Mouse (Mus musculus) cerebellum, adult 2 months (tissue): ENCODE measurements around the gene Rbms3. TPM values are rescaled to one million over a fixed set of nuclear protein-coding genes. Genes with fewer than 3 reads are reported as not detected.

Experiments used
- DNase-seq, 2 experiments: peaks; one replicate each; pipeline ENCODE4 v3.0.0; 2021
- H3K27ac ChIP-seq: fragments of 200-500 bp; 2 replicates; pipeline ENCODE4 v1.5.1; 2012; ENCODE audit warnings: low read length, control low read depth, inconsistent platforms; ENCODE audit not compliant: insufficient read depth
- H3K27me3 ChIP-seq: fragments of 200-500 bp; 2 replicates; pipeline ENCODE4 v1.6.1; 2012; ENCODE audit warnings: inconsistent platforms, mild to moderate bottlenecking, low read length, moderate library complexity; ENCODE audit not compliant: control insufficient read depth, insufficient read depth
- H3K4me1 ChIP-seq: fragments of 200-500 bp; 2 replicates; pipeline ENCODE4 v1.6.1; 2011; ENCODE audit warnings: low read length; ENCODE audit not compliant: control insufficient read depth, insufficient read depth
- H3K4me3 ChIP-seq: fragments of 200-500 bp; replicated peaks from 2 replicates; pipeline ENCODE3; 2011; ENCODE audit warnings: mild to moderate bottlenecking, low read depth, low read length, control low read depth; ENCODE audit not compliant: insufficient read depth
- CTCF ChIP-seq: fragments of 200-500 bp; IDR thresholded peaks from 2 replicates; pipeline ENCODE4 v1.5.1; 2011; ENCODE audit warnings: low read depth, mild to moderate bottlenecking, control low read depth, low read length, moderate library complexity, borderline replicate concordance; ENCODE audit not compliant: insufficient read depth
- POLR2A ChIP-seq: fragments of 200-500 bp; IDR thresholded peaks from 2 replicates; pipeline ENCODE4 v1.6.1; 2011; ENCODE audit warnings: low read length, control low read depth, borderline replicate concordance; ENCODE audit not compliant: insufficient read depth
- WGBS: fragments of 180-500 bp; shearing (Covaris S2); methylation state at CpG from one replicate; pipeline ENCODE4 v1.1.7; 2018; 5-methylcytosine and 5-hydroxymethylcytosine counted together
- polyA plus RNA-seq: library from polyadenylated mRNA; depleted of rRNA; stranded (reverse); fragments of >200 nt; gene quantifications from 2 replicates; pipeline ENCODE4 v1.2.3, GENCODE M21; 2012

Gene Rbms3
- polyA plus RNA-seq, 1 experiment, result 13.3 TPM

- Histone ChIP-seq H3K27me3 (no peaks in the 10 kb centered on the region), H3K4me1 (no peaks in the 10 kb centered on the region), H3K27ac (no peak overlapping the region), H3K4me3 (no peak overlapping the region)
- DNase-seq, result no peak
- no peak for TF ChIP-seq POLR2A
- TF ChIP-seq CTCF, result no peak
- 36% methylated on average over 16 of the region's 16 CpGs for WGBS
Measured at GRCm38 (mm10) chr9:116807166-116808081, 822.3 kb downstream of the Rbms3 start.

GRCm38 (mm10) chr9:116803292-116803731, 826.4 kb downstream of the Rbms3 start:
- DNase-seq, result no peak
- H3K27ac ChIP-seq, result no peak overlapping the region
- TF ChIP-seq POLR2A, result no peak
- no peak for TF ChIP-seq CTCF
- no peak overlapping the region for H3K4me3 ChIP-seq
- no peaks in the 10 kb centered on the region for H3K4me1 ChIP-seq
- H3K27me3 ChIP-seq, result no peaks in the 10 kb centered on the region
- 46% methylated on average over 3 of the region's 3 CpGs for WGBS

GRCm38 (mm10) chr9:116802602-116803001, 827.1 kb downstream of the Rbms3 start:
- Histone ChIP-seq H3K27me3 (no peaks in the 10 kb centered on the region), H3K4me3 (no peak overlapping the region), H3K4me1 (no peaks in the 10 kb centered on the region), H3K27ac (no peak overlapping the region)
- WGBS, result 67% methylated on average over 7 of the region's 7 CpGs
- TF ChIP-seq POLR2A, result no peak
- TF ChIP-seq CTCF, result no peak
- DNase-seq, result no peak

GRCm38 (mm10) chr9:116795240-116795955, 834.3 kb downstream of the Rbms3 start:
- no peak for DNase-seq
- TF ChIP-seq POLR2A (no peak), CTCF (no peak)
- Histone ChIP-seq H3K4me3 (no peak overlapping the region), H3K4me1 (no peaks in the 10 kb centered on the region), H3K27ac (no peak overlapping the region), H3K27me3 (no peaks in the 10 kb centered on the region)
- whole genome bisulfite sequencing, result 71% methylated on average over 2 of the region's 2 CpGs

GRCm38 (mm10) chr9:116791850-116792249, 837.9 kb downstream of the Rbms3 start:
- 88% methylated on average over 7 of the region's 7 CpGs for WGBS
- Histone ChIP-seq H3K4me1 (no peaks in the 10 kb centered on the region), H3K4me3 (no peak overlapping the region), H3K27me3 (no peaks in the 10 kb centered on the region), H3K27ac (no peak overlapping the region)
- DNase-seq, result no peak
- TF ChIP-seq POLR2A, result no peak
- no peak for TF ChIP-seq CTCF

- Histone ChIP-seq H3K27me3 (no peaks in the 10 kb centered on the region), H3K27ac (no peak overlapping the region), H3K4me3 (no peak overlapping the region), H3K4me1 (no peaks in the 10 kb centered on the region)
- no peak for DNase-seq
- TF ChIP-seq CTCF (no peak), POLR2A (no peak)
- 68% methylated on average over 11 of the region's 11 CpGs for WGBS
Measured at GRCm38 (mm10) chr9:116786136-116787046, 843.3 kb downstream of the Rbms3 start.

- Histone ChIP-seq H3K4me3 (no peak overlapping the region), H3K4me1 (no peaks in the 10 kb centered on the region; the same call in 1 of the 2 replicates), H3K27me3 (no peaks in the 10 kb centered on the region), H3K27ac (no peak overlapping the region)
- DNase-seq, result no peak
- TF ChIP-seq POLR2A (no peak), CTCF (no peak)
- 84% methylated on average over 3 of the region's 3 CpGs for WGBS
Measured at GRCm38 (mm10) chr9:116771820-116772219, 857.9 kb downstream of the Rbms3 start.
